Mouse (Mus musculus) ES-E14 (cell line): Measurements from ENCODE around the gene Gm1604a. TPM values are rescaled to one million over a fixed set of nuclear protein-coding genes. Genes with fewer than 3 reads are reported as not detected.
"Not testable (repeated sequence)": the region's sequence is repeated elsewhere in the genome, so short reads cannot be mapped to it uniquely, and the experiment has no call there.

ENCODE experiments used
- DNase-seq: peaks from one replicate; pipeline ENCODE4 v3.0.0-alpha.2; 2013; ENCODE audit warnings: low read depth, low spot score
- H3K27ac ChIP-seq: 2 replicates; pipeline ENCODE4 v1.5.1; 2012; ENCODE audit warnings: low read depth, mild to moderate bottlenecking, low read length, moderate library complexity, mixed read lengths; ENCODE audit not compliant: poor library complexity, insufficient read depth, severe bottlenecking
- H3K36me3 ChIP-seq: 2 replicates; pipeline ENCODE4 v1.6.1; 2012; ENCODE audit warnings: mild to moderate bottlenecking, low read length, moderate library complexity, mixed read lengths; ENCODE audit not compliant: control insufficient read depth, poor library complexity, insufficient read depth, severe bottlenecking
- H3K4me1 ChIP-seq, 2 experiments: fragments of 150-350 bp in 1 of 2; sonication (generic) in 1 of 2; 2 replicates each; pipeline ENCODE4 v1.6.1; 2012; ENCODE audit warnings: low read length in 2 of 2, mild to moderate bottlenecking in 1 of 2, mixed read lengths in 1 of 2; ENCODE audit not compliant: control insufficient read depth in 2 of 2, insufficient read depth in 2 of 2, poor library complexity in 1 of 2
- H3K4me3 ChIP-seq, 2 experiments: fragments of 150-350 bp in 1 of 2; sonication (generic) in 1 of 2; 2 replicates each; pipeline ENCODE4 v1.5.1; 2012; ENCODE audit warnings: low read length in 2 of 2, low read depth in 1 of 2, mild to moderate bottlenecking in 1 of 2, mixed read lengths in 1 of 2; ENCODE audit not compliant: insufficient read depth in 1 of 2, poor library complexity in 1 of 2, severe bottlenecking in 1 of 2
- H3K9ac ChIP-seq: 2 replicates; pipeline ENCODE4 v1.6.1; 2012; ENCODE audit warnings: low read depth, mild to moderate bottlenecking, low read length, mixed read lengths; ENCODE audit not compliant: poor library complexity, insufficient read depth, severe bottlenecking
- H3K9me3 ChIP-seq: fragments of 150-350 bp; sonication (generic); 2 replicates; pipeline ENCODE4 v1.6.1; 2012; ENCODE audit warnings: low read depth, mild to moderate bottlenecking, low read length; ENCODE audit not compliant: control insufficient read depth, insufficient read depth
- in situ Hi-C, 2 experiments: fragments of 600-800 bp; cut with MboI; formaldehyde crosslinking; loops; one replicate each; pipeline ENCODE4 v1.15.1; 2025; ENCODE audit warnings: low sequenced_read_pairs in 2 of 2, inconsistent platforms in 1 of 2; ENCODE audit not compliant: unreplicated experiment in 2 of 2
- total RNA-seq: library from RNA; depleted of rRNA; stranded (reverse); fragments of 300-350 nt; gene quantifications from 2 replicates; pipeline ENCODE4 v1.2.3, GENCODE M21; 2012

Gene Gm1604a
- total RNA-seq, 1 experiment, result not detected

DNA sequence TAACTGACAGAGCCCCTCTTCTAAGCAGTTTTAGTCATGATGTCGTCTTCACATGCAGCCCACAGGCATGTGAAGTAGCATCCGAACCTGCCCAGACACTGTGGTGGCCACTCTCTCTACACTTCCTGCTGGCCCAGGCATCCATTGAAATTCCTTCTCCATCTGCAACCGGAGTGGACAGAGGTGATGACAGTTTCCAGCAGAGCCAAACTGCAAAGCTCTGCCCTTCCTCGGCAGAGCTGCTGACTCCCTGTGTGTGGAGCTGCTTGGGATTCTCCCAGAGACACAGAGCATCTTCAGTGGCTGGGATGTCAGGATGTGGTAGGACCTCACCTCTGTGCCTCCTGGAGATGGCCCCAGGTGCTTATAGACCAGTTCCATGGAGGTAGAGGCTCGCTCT lies 59.2 kb downstream of the Gm1604a start:
- H3K27ac ChIP-seq, H3K9ac ChIP-seq, H3K4me3 ChIP-seq, in situ Hi-C loops, DNase-seq, H3K9me3 ChIP-seq, H3K4me1 ChIP-seq, H3K36me3 ChIP-seq: not testable (repeated sequence)

DNA sequence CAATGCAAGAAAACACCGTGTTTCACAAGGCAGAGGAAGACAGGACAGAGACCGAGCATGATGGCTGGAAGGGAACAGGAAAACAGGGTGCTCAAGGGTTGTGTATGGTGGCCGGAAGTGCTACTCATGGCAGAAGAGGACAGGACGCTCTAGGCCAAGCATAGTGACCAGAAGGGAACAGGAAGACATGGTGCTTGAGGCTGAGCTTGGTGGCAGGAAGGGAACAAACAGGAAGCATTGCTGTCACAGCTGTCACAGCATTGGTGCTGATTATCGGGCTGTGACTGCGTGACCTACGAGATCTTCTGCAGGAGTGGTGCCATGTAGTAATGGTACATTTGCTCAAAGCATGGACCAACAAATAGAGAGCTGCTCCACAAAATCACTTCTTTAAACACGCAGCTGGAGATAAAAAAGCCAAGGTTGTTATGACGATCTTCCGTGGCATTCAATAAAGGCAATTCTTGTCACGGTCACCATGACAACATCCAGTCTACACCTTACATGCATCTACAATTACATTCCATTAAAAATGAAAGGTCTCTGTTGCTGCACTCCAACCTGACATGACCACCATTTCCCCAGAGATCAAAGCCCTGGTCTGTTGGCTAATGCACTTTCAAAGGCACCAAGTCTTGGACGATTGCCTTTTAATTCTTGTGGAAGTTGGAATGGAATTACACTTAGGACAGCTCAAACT lies 60.3 kb downstream of the Gm1604a start:
- H3K4me1 ChIP-seq, H3K4me3 ChIP-seq, DNase-seq, H3K27ac ChIP-seq, H3K9me3 ChIP-seq, H3K36me3 ChIP-seq, H3K9ac ChIP-seq, in situ Hi-C loops: not testable (repeated sequence)

DNA sequence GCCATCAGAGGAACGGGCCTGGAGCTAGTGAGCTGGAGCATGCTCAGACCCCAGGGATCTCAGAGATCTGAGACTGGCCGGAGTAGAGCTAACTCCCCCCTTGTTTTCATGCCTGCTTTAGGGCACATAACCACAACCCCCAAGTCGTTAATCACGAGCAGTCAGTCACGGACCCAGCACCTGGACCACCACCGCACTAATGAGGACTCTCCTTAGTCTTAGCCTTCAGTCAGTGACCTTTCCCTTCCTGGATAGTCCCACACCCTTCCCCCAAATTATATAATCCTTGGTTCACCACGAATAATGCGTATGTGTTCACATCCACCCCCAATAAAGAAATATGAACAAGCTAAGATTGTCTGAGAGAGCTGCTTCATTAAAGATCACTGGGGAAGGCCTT lies 61.5 kb downstream of the Gm1604a start:
- H3K36me3 ChIP-seq, H3K27ac ChIP-seq, H3K9me3 ChIP-seq, H3K4me1 ChIP-seq, DNase-seq, H3K4me3 ChIP-seq, in situ Hi-C loops, H3K9ac ChIP-seq: not testable (repeated sequence)

DNA sequence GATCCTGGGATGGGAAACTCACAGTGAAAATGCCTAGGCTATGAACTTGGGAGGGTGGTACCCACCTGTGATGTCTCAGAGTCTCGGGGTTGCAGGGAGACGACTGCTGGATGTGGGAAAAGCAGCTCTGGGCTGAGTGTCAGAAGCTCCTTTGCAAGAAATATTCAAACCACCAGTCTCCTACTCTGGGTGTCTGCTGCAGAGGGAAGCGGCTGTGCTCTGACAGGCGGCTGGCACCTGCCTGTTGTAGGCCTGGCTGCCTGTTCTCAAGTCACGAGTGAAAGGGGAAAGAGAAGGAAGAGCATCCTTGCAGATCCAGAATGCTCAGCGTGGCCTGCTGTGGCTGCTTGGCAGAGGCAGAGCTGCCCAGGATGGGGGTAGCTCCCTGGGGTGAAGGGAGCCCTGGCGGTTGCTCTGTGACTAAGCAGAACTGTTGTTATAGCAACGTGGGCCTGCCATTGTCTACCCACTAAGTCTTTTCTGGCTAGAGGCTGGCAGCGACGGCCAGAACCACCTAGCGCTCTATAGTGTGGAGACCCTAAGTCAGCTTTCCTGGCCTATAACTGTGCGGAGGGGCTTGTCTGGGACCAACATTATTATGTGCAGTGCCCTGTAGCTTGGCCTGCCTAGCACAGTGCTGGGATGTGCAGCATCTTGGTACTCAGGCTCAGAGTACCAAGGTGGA lies 72.6 kb downstream of the Gm1604a start:
- H3K9me3 ChIP-seq, DNase-seq, H3K36me3 ChIP-seq, in situ Hi-C loops, H3K27ac ChIP-seq, H3K4me3 ChIP-seq, H3K4me1 ChIP-seq, H3K9ac ChIP-seq: not testable (repeated sequence)

GRCm38 (mm10) chr17:7099096-7099495 lies 73.7 kb downstream of the Gm1604a start:
- H3K4me1 ChIP-seq, H3K4me3 ChIP-seq, H3K9ac ChIP-seq, H3K9me3 ChIP-seq, H3K27ac ChIP-seq, DNase-seq, in situ Hi-C loops, H3K36me3 ChIP-seq: not testable (repeated sequence)

- DNase-seq, H3K9me3 ChIP-seq, H3K27ac ChIP-seq, H3K36me3 ChIP-seq, in situ Hi-C loops, H3K9ac ChIP-seq, H3K4me1 ChIP-seq, H3K4me3 ChIP-seq: not testable (repeated sequence)
Observed at GRCm38 (mm10) chr17:7102945-7103344, 77.6 kb downstream of the Gm1604a start.

- DNase-seq, H3K9me3 ChIP-seq, H3K4me3 ChIP-seq, H3K4me1 ChIP-seq, H3K36me3 ChIP-seq, H3K27ac ChIP-seq, in situ Hi-C loops, H3K9ac ChIP-seq: not testable (repeated sequence)
Observed at GRCm38 (mm10) chr17:7111658-7112057, 86.3 kb downstream of the Gm1604a start.

DNA sequence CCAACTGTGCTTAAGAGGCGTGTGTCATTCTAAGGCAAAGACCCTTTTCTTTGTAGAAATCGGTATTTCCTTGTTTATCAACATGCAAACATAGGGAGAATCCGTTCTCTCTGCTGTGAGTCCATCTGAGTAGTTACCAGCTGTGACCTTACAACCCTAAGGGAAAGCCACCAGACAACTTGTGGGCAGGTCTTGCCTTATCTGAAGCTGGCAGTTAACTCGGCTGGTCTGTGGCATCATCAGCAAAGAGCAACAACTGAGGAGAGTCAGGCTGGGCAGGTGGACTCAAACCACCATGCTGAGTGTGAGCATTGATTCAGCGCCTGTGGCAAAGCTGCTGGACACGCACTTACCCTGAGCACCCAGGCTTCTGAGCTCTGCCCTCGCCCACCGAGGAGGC lies 90.9 kb downstream of the Gm1604a start:
- H3K4me1 ChIP-seq, in situ Hi-C loops, H3K27ac ChIP-seq, H3K4me3 ChIP-seq, DNase-seq, H3K9me3 ChIP-seq, H3K36me3 ChIP-seq, H3K9ac ChIP-seq: not testable (repeated sequence)
